Mouse (Mus musculus): ENCODE measurements around the gene Fignl2.

Gene Fignl2

DNA sequence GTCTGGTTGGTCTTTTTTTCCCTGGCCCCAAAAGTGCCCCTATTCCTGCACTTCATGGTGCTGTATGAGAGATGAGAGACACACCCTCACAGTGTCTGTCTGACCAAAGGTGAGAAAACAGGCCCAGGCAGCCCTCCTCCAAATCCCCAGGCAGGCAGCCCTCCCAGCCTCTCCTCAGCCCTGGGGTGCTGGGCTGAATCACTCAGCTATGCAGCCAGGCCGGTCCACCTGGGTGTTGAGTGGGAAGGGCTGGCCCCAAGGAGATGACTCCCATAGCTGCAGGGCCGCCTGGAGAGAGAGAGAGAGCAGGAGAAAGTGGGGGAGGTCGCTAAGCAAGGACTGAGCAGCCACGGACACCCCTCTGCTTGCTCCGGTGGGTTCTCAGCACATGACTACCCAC, 7.6 kb downstream of the Fignl2 start:
- in situ Hi-C loops (cut with MboI; ENCODE audit: unreplicated experiment in 2 of 2) = loop anchor here in 1 of 2 experiments (25.0 kb wide), 1 partner anchor 1508 kb away; no protein-coding TSS in a partner anchor

DNA sequence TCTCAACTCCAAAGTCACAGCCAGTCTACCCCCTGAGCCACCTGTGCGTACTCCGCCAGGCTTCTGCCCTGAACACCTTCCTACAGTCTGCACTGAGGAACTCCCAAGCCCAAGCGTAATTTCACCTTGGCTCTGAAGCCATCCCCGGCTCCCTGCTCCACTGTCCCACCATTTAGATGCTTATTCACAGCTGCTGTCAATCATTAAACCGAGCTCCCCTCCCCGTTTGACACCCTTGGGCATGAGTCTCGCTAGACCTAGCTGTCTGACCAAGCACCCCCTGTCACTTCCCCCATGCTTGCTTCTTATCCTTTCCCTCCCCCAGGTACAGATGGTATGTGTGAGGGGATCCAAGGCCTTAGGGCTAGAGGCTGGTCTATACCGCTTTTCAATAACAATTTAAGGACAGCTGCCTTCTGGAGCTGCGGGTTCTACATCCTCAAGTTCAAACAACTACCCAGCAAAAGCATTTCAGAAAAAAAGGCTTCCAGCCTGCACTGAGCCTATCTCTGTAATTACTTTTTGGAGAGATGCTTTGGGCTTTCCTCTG, 8.7 kb downstream of the Fignl2 start:
- in situ Hi-C loops (cut with MboI; ENCODE audit: unreplicated experiment in 2 of 2) = loop anchor here in 1 of 2 experiments (25.0 kb wide), 1 partner anchor 1507 kb away; no protein-coding TSS in a partner anchor

GRCm38 (mm10) chr15:101068671-101069070, 9.7 kb downstream of the Fignl2 start:
- in situ Hi-C loops (cut with MboI; ENCODE audit: unreplicated experiment in 2 of 2) = loop anchor here in 1 of 2 experiments (25.0 kb wide), 1 partner anchor 1506 kb away; no protein-coding TSS in a partner anchor

DNA sequence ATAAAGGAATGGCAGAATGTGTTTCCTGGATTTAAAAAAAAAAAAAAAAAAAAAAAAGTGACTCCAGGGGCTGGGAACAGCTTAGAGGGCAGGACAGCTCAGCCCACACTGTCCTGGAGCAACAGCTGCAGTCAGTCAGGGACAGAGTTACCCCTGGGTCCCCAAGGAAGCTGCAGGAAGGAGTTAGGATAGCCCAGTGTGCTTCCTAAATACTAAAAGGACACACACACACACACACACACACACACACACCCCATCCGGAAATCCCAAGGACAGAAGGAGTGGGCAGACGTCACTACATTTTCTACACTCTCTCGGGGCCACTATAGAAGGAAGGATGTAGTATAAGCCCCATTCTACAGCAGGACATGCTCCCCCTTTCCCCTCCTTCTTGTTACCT, 10.3 kb downstream of the Fignl2 start:
- in situ Hi-C loops (cut with MboI; ENCODE audit: unreplicated experiment in 2 of 2) = loop anchor here in 1 of 2 experiments (25.0 kb wide), 1 partner anchor 1506 kb away; no protein-coding TSS in a partner anchor

GRCm38 (mm10) chr15:101066920-101067696, 11.3 kb downstream of the Fignl2 start:
- in situ Hi-C loops (cut with MboI; ENCODE audit: unreplicated experiment in 2 of 2) = loop anchor here in 1 of 2 experiments (25.0 kb wide), 1 partner anchor 1505 kb away; no protein-coding TSS in a partner anchor

GRCm38 (mm10) chr15:101066364-101066847, 12.0 kb downstream of the Fignl2 start:
- in situ Hi-C loops (cut with MboI; ENCODE audit: unreplicated experiment in 2 of 2) = loop anchor here in 1 of 2 experiments (25.0 kb wide), 1 partner anchor 1504 kb away; no protein-coding TSS in a partner anchor

DNA sequence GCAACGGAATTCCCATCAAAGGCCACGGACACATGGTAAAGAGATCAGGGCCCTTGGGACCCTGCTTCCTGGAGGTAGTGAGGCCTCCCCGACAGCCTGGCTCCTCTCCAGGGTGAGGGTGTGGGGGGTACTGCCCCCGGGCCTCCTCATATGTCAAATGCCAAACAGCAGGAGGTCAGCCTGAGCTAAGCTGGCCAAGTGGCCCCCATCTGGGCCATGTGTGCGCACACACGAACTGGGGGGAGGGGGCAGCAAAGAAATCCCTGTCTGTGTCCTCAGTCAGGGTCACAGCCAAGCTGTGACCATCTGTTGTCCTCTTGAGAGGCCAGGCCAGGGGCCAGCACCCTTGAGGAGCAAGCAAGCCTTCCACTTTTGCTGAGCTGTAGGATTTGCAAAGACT, 13.3 kb downstream of the Fignl2 start:
- in situ Hi-C loops (cut with MboI; ENCODE audit: unreplicated experiment in 2 of 2) = loop anchor here in 1 of 2 experiments (25.0 kb wide), 1 partner anchor 1503 kb away; no protein-coding TSS in a partner anchor

DNA sequence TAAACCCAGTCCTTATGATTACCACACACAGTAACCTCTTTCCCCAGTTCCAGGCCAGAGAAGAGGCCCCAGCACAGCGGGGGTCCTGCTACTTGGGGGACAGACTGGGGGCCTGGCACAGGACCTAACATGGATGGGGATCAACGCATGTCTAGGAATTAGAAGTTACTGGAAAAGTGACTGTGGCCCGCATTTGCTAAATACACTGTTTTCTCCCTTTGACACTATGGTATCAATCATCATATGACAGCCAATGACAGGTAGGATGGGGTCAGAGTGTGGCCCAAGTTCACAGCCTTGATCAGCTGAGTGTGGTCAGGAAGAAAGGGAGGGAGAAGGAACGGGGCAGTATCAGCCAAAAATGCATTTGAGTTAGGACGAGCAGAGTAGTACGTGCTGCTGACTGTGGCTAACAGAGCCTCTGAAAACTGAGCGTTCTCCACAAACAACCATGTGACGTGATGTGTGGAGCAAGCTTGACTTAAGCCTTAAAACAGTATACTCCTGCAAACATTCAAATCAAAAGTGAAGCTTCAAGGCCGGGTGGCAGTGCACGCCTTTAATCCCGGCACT, 18.0 kb downstream of the Fignl2 start:
- in situ Hi-C loops (cut with MboI; ENCODE audit: unreplicated experiment in 2 of 2) = loop anchor here in 1 of 2 experiments (25.0 kb wide), 1 partner anchor 1498 kb away; no protein-coding TSS in a partner anchor

- in situ Hi-C loops (cut with MboI; ENCODE audit: unreplicated experiment in 2 of 2) = loop anchor here in 1 of 2 experiments (25.0 kb wide), 1 partner anchor 1497 kb away; no protein-coding TSS in a partner anchor
Observed at GRCm38 (mm10) chr15:101059570-101060279, 18.6 kb downstream of the Fignl2 start.

GRCm38 (mm10) chr15:101056225-101056624, 22.1 kb downstream of the Fignl2 start:
- in situ Hi-C loops (cut with MboI; ENCODE audit: unreplicated experiment in 2 of 2) = loop anchor here in 1 of 2 experiments (25.0 kb wide), 1 partner anchor 1494 kb away; no protein-coding TSS in a partner anchor

DNA sequence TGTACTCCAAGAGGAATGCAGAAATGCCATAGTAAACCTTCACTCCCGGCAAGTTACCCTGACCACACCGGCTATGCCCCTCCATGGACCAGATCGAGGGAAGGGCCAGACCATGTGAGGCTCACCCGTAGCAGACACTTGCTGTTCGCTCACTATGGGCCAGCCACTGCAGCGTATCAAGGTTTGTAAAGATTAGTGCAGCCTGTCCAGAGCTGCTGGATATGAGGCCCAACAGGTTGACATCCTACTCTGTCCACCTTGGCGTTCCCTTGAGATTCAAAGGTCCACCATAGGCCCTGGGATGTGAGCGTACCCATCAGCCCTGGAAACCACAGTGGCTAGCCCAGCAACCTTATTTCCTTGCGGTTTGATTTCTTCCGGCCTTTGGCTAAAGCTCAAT, 23.8 kb downstream of the Fignl2 start:
- in situ Hi-C loops (cut with MboI; ENCODE audit: unreplicated experiment in 2 of 2) = loop anchor here in 1 of 2 experiments (25.0 kb wide), 1 partner anchor 1492 kb away; no protein-coding TSS in a partner anchor

GRCm38 (mm10) chr15:101053832-101054459, 24.4 kb downstream of the Fignl2 start:
- in situ Hi-C loops (cut with MboI; ENCODE audit: unreplicated experiment in 2 of 2) = loop anchor here in 1 of 2 experiments (25.0 kb wide), 1 partner anchor 1492 kb away; no protein-coding TSS in a partner anchor

DNA sequence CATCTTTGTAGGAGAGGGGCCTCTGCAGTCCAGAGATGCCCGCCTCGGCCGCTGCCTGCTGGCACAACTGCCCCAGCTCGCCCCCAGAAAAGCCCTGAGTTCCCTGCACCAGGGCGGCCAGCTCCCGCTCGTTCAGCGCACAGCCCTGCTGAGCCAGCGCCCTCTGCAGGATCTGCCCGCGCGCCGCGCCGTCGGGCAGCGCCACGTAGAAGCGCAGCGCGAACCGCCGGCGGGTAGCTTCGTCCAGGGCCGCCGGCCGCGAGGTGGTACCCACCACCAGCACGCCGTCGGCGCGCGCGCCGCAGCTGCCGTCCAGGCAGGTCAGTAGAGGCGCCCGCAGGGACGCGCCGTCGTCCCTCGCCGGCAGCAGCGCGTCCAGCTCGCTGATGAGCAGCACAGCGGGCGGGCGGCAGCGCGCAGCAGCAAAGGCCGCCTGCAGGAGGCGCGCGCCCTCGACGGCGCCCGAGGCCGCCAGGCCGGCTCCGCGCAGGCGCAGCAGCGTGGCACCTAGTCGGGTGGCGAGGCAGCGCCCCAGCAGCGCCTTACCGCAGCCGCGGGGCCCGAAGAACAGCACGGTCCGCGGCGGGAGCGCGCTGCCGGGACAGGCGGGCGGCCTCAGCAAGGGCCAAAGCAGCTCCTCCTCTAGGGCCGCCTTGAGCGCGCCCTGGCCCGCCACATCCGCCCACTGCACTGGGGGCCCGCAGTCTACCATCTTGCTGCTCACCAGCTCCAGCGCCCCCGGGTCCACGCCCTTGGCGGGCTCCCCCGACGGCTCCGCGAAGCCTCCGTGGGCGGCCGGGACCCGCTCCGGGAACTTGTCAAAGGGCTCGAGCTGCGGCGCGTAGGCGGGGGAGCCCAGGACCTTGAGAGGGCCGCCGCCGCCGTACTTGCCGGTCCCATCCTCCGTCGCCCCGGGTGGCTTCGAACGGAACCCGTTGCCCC, 25.5 kb downstream of the Fignl2 start:
- in situ Hi-C loops (cut with MboI; ENCODE audit: unreplicated experiment in 2 of 2) = loop anchor here in 1 of 2 experiments (25.0 kb wide), 1 partner anchor 1491 kb away; no protein-coding TSS in a partner anchor

DNA sequence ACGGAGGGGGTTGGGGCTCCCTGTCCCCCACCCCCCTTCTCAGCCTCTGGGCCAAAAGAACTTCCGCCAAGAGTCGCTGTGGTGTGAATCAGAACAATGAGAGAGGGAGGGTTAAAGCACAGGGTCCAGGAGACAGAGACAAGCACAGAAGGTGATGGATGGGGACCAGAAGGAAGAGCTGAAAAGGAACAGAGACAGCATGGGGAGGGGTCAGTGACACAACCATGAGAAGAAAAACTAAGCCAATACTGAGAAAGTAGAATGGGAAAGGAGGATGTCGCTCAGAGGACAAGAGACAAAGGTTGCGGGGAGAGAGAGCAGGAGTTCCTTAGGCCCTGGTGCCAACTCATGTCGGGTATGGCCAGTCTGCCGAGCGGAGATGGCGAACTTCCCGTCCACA, 26.5 kb downstream of the Fignl2 start:
- in situ Hi-C loops (cut with MboI; ENCODE audit: unreplicated experiment in 2 of 2) = loop anchor here in 1 of 2 experiments (25.0 kb wide), 1 partner anchor 1490 kb away; no protein-coding TSS in a partner anchor

- in situ Hi-C loops (cut with MboI; ENCODE audit: unreplicated experiment in 2 of 2) = no loop called here
Observed at GRCm38 (mm10) chr15:101048338-101048896, 29.9 kb downstream of the Fignl2 start.

DNA sequence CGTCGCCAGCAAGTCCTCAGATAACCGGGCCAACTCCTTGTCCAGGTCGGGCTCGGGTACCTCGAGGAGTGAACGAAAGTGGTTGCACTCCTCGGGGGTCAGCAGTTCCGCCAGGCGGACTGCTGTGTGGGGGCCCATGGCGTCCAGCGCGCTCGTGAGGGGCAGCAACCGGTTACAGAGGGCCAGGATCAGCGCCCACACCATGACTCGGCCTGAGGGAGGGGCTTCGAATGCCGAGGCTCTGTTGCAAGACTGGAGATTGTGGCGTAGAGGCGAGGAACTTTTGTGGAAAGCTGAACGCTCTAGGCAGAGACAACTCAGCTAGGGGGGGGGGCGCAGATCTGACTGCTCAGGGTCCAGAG, 31.2 kb downstream of the Fignl2 start, which contains the start of gene Gm47841:
Gene Gm47841, minus strand, starts transcription at position 204 of the 362 bp plus-strand sequence.
- in situ Hi-C loops (cut with MboI; ENCODE audit: unreplicated experiment in 2 of 2) = no loop called here

DNA sequence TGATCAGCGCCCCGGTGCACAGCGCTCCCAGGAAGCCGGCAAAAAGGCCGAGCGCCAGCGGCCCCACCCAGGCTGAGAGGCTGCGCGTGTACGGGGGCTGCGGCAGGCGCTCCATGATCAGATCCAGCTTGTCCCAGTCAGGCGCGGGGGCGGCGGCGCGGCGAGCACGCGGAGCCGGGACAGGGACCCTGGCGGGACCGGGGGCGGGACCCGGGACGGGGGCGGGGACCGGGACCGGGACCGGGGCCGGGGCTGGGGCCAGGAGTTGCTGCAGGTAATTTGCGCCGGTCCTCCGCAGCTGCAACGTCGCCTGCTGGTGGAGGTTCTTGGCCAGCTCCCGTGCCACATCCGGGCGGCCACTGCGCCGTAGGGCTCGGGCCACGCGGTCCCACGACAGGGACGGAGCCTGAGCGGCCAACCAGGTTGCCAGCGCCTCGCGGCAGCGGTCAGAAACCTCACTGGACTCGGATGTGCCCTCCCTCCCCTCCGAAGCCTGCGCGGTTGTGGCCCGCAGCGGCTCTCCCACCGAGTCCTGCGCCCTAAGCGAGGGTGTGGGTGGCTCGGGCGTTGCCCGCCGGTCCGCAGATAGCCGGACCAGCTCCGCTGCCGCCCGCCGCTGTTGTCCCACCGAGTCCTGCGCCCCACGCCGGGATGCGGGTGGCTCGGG, 31.7 kb downstream of the Fignl2 start:
- in situ Hi-C loops (cut with MboI; ENCODE audit: unreplicated experiment in 2 of 2) = no loop called here
